Mouse (Mus musculus): Measurements from ENCODE around the gene A2m.

GRCm38 (mm10) chr6:121634520-121634919 lies 656 bp upstream of the A2m start:
- TF ChIP-seq CTCF (IDR thresholded peaks at IDR 0.05; ENCODE audit: low read depth), result no peak
- TF ChIP-seq EP300 (IDR thresholded peaks at IDR 0.05; ENCODE audit: low read depth), result no peak
